Mouse (Mus musculus) E14TG2a.4 (cell line): Measurements from ENCODE around the gene Cyp24a1.
A peak's percentile ranks its signal among the peaks of the same experiment; 100 is the strongest.
"Not testable (repeated sequence)": the region's sequence is repeated elsewhere in the genome, so short reads cannot be mapped to it uniquely, and the experiment has no call there.

ENCODE experiments used
- H3K27me3 ChIP-seq: 2 replicates; pipeline ENCODE4 v1.6.1; 2014; ENCODE audit warnings: low read length, control low read depth; ENCODE audit not compliant: insufficient read depth
- H3K36me3 ChIP-seq: 2 replicates; pipeline ENCODE4 v1.6.1; 2014; ENCODE audit warnings: low read length, control low read depth; ENCODE audit not compliant: insufficient read depth
- H3K4me1 ChIP-seq: replicated peaks from 2 replicates; pipeline ENCODE4 v1.6.1; 2014; ENCODE audit warnings: low read depth, low read length, control low read depth
- H3K4me3 ChIP-seq: replicated peaks from 2 replicates; pipeline ENCODE4 v1.5.1; 2014; ENCODE audit warnings: mild to moderate bottlenecking, low read length
- H3K9me3 ChIP-seq: 2 replicates; pipeline ENCODE4 v1.6.1; 2014; ENCODE audit warnings: low read length, control low read depth
- CTCF ChIP-seq: conservative IDR thresholded peaks from 2 replicates; pipeline ENCODE4 v1.5.1; 2014; ENCODE audit warnings: low read length
- NANOG ChIP-seq: IDR thresholded peaks from 2 replicates; pipeline ENCODE4 v1.6.1; 2014; ENCODE audit warnings: borderline replicate concordance, low read length, mixed read lengths
- POU5F1 ChIP-seq: IDR thresholded peaks from 2 replicates; pipeline ENCODE4 v1.6.1; 2014; ENCODE audit warnings: low read length, borderline replicate concordance

Gene Cyp24a1

DNA sequence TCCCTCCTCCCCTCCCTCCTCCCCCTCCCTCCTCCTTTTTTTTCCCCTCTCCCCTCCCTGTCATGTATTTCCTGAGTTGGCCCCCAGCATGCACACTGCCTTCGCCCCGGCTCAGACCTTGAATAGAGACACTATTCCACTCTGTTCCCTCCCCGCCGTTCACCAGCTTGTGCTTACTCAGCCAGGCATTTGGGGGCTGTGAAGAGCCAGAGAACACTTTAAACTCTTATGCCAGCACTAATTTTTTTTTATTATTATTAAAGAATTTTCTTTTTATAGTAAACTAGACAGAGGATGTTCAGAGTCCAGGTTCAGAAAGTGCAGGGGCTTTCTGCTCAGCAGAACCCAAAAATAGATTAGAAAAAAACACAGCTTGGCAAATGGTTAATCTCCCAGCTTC is 32.1 kb downstream of the Cyp24a1 start:
- Histone ChIP-seq H3K9me3 (no peaks in the 10 kb centered on the region), H3K4me1 (peaks cover 49% of the 10 kb centered on the region), H3K36me3 (no peaks in the 10 kb centered on the region), H3K4me3 (no peak overlapping the region), H3K27me3 (peaks cover 13% of the 10 kb centered on the region)
- TF ChIP-seq CTCF, result no peak
- TF ChIP-seq POU5F1, result no peak
- TF ChIP-seq NANOG, result no peak

DNA sequence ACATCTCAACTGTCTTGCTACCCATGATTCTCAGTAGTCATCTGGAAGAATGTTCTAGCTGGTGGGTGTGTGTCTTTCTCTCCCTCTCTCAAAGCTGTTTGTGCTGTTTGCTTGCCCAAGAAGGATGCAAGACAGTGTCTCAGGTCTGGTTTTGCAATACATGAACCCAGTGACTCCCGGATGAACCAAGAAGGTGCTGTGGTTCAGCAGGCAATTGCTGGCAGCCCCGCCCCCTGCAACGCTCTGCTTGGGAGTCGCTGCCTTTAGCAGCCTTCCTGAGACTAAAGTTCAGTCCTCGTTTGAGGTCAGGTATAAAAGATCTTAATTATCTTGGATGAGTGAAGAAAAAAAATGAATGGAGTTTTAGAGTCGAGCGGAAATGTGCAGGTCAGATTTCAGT is 35.3 kb downstream of the Cyp24a1 start:
- TF ChIP-seq POU5F1 (no peak), CTCF (no peak), NANOG (no peak)
- peaks cover 41% of the 10 kb centered on the region for H3K4me1 ChIP-seq
- peaks cover 34% of the 10 kb centered on the region for H3K27me3 ChIP-seq
- no peaks in the 10 kb centered on the region for H3K36me3 ChIP-seq
- no peaks in the 10 kb centered on the region for H3K9me3 ChIP-seq
- H3K4me3 ChIP-seq, result no peak overlapping the region

DNA sequence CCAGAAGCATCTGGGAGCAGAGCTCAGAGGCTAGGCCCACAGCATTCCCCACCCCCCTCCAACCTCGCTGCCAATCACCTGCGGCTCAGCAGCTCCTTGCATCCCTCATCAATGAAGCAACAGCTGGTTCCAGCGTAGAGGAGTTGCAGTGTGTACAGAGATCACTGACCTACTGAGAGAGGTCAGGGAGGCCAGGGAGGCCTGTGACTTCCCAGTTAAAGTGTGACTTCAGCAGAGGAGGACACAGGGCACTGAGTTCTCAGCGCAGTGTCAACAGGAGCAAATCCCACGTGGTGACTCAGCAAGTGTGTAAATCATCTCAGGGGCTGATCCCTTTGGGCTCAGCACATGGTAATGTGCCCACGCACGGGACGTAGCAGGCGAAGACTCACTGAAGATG is 37.1 kb downstream of the Cyp24a1 start:
- no peaks in the 10 kb centered on the region for H3K36me3 ChIP-seq
- no peak for TF ChIP-seq POU5F1
- no peak for TF ChIP-seq NANOG
- no peak for TF ChIP-seq CTCF
- no peaks in the 10 kb centered on the region for H3K9me3 ChIP-seq
- peaks cover 31% of the 10 kb centered on the region for H3K4me1 ChIP-seq
- peaks cover 47% of the 10 kb centered on the region for H3K27me3 ChIP-seq
- no peak overlapping the region for H3K4me3 ChIP-seq

DNA sequence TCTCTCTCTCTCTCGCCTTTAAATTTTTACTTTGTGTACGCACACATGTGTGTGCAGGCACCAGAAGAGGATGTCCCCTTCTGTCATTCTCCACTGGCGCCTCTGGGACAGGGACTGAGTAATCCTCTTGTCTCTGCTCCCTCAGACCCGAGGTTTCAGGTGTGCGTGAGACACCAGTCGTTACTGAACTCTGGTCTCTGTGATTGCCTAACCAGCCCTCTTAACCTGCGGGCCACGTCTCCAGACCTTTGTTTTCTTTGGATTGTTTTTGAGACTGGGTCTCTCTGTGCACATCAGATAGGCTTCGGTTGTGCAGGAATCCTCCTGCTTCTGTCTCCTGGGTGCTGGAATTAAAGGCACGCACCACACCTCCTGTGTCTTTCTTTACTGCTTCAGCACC is 37.8 kb downstream of the Cyp24a1 start:
- no peak overlapping the region for H3K4me3 ChIP-seq
- H3K27me3 ChIP-seq, result peaks cover 47% of the 10 kb centered on the region
- H3K4me1 ChIP-seq, result peaks cover 33% of the 10 kb centered on the region
- no peaks in the 10 kb centered on the region for H3K9me3 ChIP-seq
- TF ChIP-seq POU5F1 (no peak), NANOG (no peak), CTCF (no peak)
- no peaks in the 10 kb centered on the region for H3K36me3 ChIP-seq

DNA sequence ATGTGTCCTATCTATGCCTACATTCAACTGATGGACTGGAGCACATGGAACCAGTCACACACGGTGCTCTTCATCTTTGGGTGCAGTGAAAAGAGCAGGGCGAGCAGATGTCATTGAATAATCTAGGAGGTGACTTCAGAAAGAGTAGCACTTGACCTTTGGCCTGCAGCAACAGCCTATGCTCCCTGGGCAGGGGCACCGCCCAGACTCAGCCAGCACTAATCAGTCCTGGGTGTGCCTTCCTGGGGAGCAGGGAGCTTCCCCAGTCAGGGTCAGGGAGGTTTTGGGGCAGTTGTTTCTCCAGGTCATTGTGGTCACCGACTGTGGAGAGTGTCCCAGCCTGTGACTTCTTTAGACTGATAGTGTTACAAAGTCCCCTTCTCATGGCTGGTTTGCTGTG is 43.1 kb downstream of the Cyp24a1 start:
- H3K36me3 ChIP-seq, H3K4me1 ChIP-seq, H3K4me3 ChIP-seq, H3K9me3 ChIP-seq: not testable (repeated sequence)
- H3K27me3 ChIP-seq, result peaks cover 25% of the 10 kb centered on the region

DNA sequence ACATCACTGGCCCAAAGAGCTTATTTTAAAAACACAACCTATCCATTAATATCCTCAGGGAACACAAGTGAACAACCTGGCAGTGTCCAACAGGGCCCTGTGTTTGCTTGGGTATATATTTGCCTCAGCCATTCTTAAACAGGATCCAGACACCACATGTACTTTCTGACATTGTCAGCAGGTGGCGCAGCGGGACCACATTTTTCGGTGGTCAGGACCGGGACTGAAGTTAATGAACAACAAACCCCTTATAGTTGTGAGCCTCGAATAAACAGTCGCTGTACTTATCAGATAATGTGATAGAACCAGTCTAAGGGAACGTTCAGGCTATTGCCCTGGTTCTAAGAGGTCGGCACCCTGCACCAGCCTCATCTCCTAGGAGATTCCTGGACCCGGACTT is 46.0 kb downstream of the Cyp24a1 start:
- peaks cover 3% of the 10 kb centered on the region; the same call in 1 of the 2 replicates for H3K4me1 ChIP-seq
- H3K36me3 ChIP-seq, result no peaks in the 10 kb centered on the region
- TF ChIP-seq POU5F1 (no peak), CTCF (peak; percentile 63), NANOG (no peak)
- H3K4me3 ChIP-seq, result no peak overlapping the region
- H3K27me3 ChIP-seq, result peaks cover 10% of the 10 kb centered on the region
- H3K9me3 ChIP-seq, result no peaks in the 10 kb centered on the region

DNA sequence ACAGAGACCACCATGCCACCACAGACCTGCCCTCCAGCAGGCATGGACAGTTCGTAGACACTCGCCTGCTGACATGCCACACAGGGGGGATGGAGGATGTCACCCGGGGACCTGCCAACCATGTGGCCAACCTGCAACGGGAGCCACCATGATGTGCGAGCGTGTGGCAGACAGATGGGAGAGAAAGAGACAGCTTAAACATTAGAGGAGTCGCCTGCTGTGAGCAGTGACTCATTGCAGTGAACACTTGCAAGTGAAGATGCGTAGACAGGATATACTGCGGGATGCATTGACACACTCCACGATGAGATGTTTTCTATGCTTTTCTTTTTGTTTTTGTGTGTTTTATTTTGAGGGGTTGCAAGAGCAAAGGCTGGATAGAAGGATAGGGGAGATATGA is 49.3 kb downstream of the Cyp24a1 start:
- no peak for TF ChIP-seq NANOG
- TF ChIP-seq POU5F1, result no peak
- TF ChIP-seq CTCF, result no peak
- Histone ChIP-seq H3K27me3 (peaks cover 9% of the 10 kb centered on the region), H3K9me3 (no peaks in the 10 kb centered on the region), H3K4me3 (no peak overlapping the region), H3K36me3 (no peaks in the 10 kb centered on the region), H3K4me1 (no peaks in the 10 kb centered on the region)

DNA sequence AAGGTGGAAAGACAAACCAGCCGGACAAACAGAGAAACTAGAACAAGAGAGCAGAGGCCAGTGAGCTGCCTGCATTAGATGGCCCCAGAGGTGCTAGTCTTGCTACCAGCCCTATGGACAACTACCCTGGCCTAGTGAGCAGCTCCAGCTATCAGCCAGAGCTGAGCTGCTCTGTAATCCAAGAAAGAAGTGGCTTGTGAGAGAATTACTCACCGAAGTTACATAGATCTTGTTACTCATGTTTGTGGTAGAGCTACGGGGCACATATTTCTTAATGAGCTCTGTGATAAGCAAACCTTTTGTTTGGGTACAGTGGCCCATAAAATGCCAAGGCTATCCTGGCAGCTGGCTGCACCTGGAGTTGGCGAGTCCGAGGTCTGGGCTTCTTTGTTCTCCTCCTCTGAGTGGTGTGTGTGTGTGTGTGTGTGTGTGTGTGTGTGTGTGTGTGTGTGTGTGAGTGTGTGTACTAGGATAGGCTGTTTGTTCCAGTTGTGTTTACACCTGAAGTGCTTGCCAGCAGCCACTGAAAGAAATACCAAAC is 50.0 kb downstream of the Cyp24a1 start:
- Histone ChIP-seq H3K36me3 (no peaks in the 10 kb centered on the region), H3K4me1 (no peaks in the 10 kb centered on the region), H3K9me3 (no peaks in the 10 kb centered on the region), H3K4me3 (no peak overlapping the region), H3K27me3 (peaks cover 9% of the 10 kb centered on the region)
- TF ChIP-seq CTCF (no peak), POU5F1 (no peak), NANOG (no peak)

DNA sequence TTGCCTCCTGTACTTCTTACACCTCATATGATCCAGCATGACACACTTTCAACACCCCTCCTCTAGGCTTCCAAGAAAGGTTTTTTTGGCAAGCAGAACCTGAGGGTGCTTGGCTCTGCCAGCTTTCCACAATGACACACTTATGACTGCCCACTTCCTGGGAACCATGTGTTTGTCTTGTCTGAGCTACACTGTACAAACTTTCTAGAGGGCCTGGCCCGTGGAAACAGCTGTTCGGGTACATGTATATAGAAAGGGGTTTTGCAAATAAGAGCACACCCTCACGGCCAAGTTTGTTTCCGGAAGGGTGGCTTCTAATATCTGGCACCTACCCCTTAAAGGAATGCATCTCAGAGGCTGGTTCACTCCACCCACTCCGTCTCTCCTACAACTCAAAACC is 51.1 kb downstream of the Cyp24a1 start:
- Histone ChIP-seq H3K9me3 (no peaks in the 10 kb centered on the region), H3K27me3 (peaks cover 14% of the 10 kb centered on the region), H3K4me1 (peaks cover 2% of the 10 kb centered on the region), H3K36me3 (no peaks in the 10 kb centered on the region), H3K4me3 (no peak overlapping the region)
- TF ChIP-seq POU5F1 (no peak), CTCF (no peak)

DNA sequence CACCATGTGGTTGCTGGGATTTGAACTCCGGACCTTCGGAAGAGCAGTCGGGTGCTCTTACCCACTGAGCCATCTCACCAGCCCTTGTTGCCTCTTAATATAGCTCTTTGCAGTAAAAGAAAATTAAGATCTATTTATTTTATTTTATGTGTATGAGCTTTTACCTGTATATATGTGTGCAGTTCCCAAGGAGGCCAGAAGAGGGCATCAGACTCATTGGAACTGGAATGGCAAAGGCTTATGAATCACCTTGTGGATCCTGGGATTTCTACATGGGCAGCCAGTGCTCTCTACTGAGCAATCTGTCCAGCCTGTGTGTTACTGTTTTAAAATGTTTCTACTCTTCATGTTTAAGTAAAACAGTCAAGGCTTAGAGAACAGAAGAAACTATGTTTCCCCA is 54.4 kb downstream of the Cyp24a1 start:
- no peaks in the 10 kb centered on the region for H3K9me3 ChIP-seq
- H3K27me3 ChIP-seq, result peaks cover 32% of the 10 kb centered on the region
- H3K4me3 ChIP-seq, result no peak overlapping the region
- no peak for TF ChIP-seq NANOG
- no peak for TF ChIP-seq POU5F1
- peak; percentile 71 for TF ChIP-seq CTCF
- H3K4me1 ChIP-seq, result peaks cover 14% of the 10 kb centered on the region
- H3K36me3 ChIP-seq, result no peaks in the 10 kb centered on the region
